Mouse (Mus musculus) right cerebral cortex, postnatal 36 days (tissue): ENCODE results near the gene Platr17.
A peak's percentile ranks its signal among the peaks of the same experiment; 100 is the strongest.
"Not testable (repeated sequence)": the region's sequence is repeated elsewhere in the genome, so short reads cannot be mapped to it uniquely, and the experiment has no call there.

Experiments used
- DNase-seq, 2 experiments: peaks; one replicate each; pipeline ENCODE4 v3.0.0; 2022; ENCODE audit warnings: low spot score in 2 of 2, mixed read lengths in 1 of 2

The Platr17 gene

GRCm38 (mm10) chr17:33904835-33905234 is at the start of gene Platr17:
Gene Platr17 (plus strand): TSS chr17:33905135.
- not testable (repeated sequence) for DNase-seq

GRCm38 (mm10) chr17:33857816-33858215 is 47.1 kb upstream of the Platr17 start:
- DNase-seq = no peak

- DNase-seq = peak; percentile 80 to 93
These were observed 39.5 kb upstream of the Platr17 start for GRCm38 (mm10) chr17:33865330-33866030.

DNA sequence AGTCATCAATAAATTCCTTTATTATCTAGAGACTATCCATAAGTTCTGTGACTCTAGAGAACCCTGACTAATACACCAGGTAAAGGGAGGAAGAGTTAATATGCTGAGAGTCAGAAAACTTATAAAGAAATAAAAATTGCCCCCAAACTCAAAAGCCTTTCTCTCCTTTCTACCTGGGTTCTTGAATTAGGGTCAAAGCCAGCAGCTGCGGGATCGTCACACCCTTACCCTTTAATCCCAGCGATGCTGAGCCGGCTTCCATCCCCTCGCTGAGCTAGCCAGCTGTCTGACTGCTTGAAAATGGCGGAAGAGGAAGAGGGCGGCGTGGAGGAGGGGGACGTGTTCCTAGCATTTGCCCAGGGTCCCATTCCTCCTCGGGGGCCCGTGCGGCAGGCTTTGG is 31.4 kb upstream of the Platr17 start, which contains the start of gene Gm7029:
Gm7029 (plus strand) TSS at position 301 of the 400 bp plus-strand sequence.
- DNase-seq = not testable (repeated sequence)

DNA sequence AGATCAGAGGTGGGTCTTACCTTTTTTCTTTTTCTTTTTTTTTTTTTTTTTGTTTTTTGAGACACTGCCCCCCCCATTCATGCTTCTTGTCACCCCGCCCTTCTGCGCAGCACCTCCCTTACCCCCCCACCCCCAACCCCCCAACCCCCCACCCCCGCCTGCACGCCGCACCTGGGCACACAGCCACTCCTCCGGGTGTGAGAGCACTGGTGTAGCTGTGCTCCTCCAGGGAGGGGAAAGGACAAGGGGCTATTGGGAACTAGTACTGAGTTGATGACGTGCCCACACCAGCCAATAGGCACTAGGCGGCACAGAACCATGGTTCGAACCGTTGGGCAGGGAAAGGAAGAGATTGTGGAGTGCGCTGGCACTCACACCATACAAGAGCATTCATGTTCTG is 30.5 kb upstream of the Platr17 start:
- no peak for DNase-seq

DNA sequence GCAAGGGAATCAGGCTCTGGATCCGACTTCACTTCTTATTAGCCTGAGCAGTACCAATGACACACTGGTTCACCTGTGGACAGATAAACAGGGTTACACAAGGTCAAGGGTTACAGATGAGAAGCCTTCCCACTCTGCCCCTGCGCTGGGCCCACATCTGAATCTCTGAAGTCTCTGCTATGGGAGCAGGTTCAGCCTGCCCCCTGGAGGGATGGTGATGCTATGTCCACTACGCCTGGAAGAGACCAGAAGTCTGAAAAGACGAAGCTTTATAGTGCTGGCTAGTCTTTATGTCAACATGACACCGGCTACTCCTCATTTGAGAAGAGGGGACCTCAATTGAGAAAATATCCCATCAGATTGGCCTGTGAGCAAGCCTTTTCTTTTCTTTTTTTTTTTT is 29.1 kb upstream of the Platr17 start:
- DNase-seq = not testable (repeated sequence)

DNA sequence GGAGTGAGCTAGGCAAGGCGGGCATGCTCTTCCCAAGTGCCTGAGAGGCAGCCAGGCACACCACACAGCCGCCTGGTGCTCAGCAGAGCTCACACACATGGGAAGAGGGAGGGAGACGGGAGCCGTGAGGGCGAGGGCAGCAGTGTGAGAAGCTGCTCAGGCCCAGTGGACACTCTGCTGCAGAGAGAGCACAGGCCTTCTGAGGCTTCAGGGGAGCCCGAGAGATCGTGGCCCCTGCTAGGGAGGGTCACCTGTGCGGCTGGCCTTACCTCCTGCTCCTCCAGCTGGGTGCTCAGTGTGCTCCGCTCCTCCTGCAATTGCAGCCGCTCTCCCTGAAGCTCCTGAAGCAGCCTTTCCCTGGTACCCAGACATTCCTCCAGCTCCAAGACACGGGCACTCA is 20.6 kb upstream of the Platr17 start:
- DNase-seq = not testable (repeated sequence)

DNA sequence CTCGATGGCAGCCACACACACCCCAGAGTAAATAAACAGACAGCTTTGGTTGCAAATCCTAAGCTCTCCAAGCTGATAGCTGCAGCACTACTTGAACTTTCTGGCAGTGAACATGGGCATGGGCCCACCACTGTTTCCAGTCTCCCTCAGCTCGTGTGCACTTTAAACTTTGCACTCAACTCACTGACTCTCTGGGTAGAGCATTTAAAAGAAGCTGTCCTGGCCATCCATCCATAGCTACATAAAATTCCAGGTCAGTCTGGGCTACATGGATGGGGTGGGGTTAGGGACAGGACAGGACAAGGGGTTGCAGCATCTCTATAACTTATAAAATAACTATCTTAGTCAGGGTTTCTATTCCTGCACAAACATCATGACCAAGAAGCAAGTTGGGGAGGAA is 17.1 kb upstream of the Platr17 start:
- DNase-seq = not testable (repeated sequence)

GRCm38 (mm10) chr17:33888230-33888629 is 16.7 kb upstream of the Platr17 start:
- DNase-seq = not testable (repeated sequence)

DNA sequence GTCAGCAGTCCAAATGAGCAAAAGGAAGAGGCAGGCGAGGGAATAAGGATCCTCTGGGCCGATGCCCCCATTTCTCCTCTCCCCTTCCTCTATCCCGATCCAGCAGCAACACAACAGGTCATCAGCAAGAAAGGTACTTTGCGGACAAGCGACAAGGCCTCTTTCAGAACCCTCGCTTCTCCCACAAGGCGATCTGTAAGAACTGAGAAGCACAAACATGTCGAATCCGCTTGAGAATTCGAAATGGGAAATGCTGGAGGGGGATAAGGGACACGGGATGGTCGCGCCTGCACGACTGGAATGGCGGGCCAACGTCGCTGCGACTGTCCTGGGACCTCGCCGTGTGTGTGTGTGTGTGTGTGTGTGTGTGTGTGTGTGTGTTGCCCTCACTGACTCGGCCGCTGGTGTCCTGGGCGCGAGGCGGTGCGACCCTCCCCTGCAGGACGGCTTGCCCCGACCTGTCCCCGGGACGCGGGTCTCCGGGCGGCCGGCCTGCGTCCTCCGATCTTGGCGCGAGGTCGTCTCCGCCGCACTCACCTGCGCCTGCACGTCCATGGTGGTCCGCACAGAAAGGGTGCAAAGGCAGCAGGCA is 14.9 kb upstream of the Platr17 start:
- DNase-seq = not testable (repeated sequence)

- DNase-seq = peak; percentile 99 to 100
These were observed 14.3 kb upstream of the Platr17 start, which contains the start of gene Kifc1 for GRCm38 (mm10) chr17:33890533-33891059. Gene Kifc1 (minus strand): TSS chr17:33890661.

DNA sequence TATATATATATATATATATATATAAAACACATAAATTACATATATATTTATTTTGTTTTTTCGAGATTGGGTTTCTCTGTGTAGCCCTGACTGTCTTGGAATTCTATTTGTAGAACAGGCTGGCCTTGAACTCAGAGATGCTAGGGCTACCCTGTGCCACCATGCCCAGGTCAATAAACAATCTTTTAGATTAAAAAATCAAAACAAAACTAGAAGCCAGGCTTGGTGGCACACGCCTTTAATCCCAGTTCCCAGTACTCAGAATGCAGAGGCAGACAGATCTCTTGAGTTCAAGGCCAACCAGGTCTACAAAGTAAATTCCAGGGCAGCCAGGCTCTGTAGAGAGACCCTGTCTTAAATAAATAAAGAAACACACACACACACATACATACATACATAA is 13.6 kb upstream of the Platr17 start:
- no peak for DNase-seq

GRCm38 (mm10) chr17:33891892-33892291 is 13.0 kb upstream of the Platr17 start:
- not testable (repeated sequence) for DNase-seq

DNA sequence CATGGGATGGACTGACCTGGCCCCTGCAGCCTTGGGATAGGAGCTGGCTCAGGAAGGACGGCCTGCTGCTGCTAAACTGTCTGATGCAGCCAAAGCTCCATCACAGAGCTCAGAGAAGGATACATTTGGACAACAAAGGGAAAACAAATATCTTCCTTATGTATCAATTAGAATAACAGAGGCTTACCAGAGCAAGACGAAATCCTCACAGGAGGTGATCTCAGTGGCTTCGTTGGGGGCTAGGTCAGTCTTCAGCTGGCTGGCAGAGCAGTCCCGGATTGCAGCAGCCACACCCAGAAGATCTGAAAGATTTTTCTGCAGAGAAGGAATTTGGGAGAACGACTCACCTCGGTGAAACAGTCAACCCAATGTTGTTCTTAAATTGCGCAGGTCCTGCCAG is 12.5 kb upstream of the Platr17 start:
- DNase-seq = no peak

GRCm38 (mm10) chr17:33893011-33893410 is 11.9 kb upstream of the Platr17 start:
- DNase-seq = not testable (repeated sequence)

- DNase-seq = no peak
These were observed 7.7 kb upstream of the Platr17 start for GRCm38 (mm10) chr17:33897114-33897794.

DNA sequence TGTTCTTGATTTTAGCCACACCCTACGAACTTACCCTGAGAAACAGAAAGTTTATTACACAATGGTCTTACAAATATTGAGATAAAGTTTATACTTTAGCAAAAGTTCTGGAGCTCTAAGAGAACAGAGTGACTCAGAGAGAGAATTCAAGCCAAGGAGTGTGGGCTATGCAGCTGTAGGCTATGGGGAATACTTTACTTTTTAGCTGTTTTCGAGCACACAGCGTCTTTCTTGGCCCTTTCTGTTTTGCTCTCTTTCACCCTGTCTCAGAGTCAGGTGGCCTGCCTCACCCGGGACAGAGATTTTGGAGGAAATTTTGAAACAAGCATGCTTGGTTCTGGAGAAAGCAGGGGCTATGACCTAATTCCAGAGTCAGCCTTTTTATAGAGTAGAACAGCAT is 6.7 kb upstream of the Platr17 start:
- not testable (repeated sequence) for DNase-seq

- no peak for DNase-seq
These were observed 5.3 kb upstream of the Platr17 start for GRCm38 (mm10) chr17:33899642-33900041.

DNA sequence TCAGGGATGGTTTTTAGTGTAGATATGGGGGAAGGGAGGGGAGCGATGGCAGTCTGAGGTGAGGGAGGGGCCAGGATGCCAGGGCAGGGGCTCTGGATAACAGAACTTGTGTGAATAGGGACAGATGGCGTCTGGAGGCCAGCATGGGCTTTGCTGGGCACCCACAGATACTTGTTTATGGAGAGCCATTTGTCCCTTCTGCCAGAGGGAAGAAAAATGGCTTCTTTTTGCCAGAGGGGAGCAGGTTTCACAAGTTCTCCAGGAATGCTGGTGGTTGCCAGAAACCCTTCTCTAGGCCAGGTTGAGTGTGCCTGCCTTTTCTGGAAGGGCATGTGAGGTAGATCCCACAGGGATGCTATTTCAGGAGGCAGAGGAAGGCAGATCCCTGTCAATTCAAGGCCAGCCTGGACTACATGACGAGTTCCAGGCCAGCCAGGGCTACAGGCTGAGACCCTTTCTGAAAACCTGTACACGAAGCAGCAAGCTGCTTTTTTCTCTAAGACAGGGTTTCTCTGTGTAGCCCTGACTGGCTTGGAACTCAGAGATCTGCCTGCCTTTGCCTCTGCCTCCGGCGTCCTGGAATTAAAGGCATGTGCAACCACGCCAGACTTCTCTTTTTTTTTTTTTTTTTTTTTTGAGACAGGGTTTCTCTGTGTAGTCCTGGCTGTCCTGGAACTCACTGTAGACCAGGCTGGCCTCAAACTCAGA is 4.5 kb upstream of the Platr17 start:
- no peak for DNase-seq

- no peak for DNase-seq
These were observed 4.0 kb upstream of the Platr17 start for GRCm38 (mm10) chr17:33900989-33901314.

GRCm38 (mm10) chr17:33901653-33902052 is 3.3 kb upstream of the Platr17 start:
- no peak for DNase-seq

DNA sequence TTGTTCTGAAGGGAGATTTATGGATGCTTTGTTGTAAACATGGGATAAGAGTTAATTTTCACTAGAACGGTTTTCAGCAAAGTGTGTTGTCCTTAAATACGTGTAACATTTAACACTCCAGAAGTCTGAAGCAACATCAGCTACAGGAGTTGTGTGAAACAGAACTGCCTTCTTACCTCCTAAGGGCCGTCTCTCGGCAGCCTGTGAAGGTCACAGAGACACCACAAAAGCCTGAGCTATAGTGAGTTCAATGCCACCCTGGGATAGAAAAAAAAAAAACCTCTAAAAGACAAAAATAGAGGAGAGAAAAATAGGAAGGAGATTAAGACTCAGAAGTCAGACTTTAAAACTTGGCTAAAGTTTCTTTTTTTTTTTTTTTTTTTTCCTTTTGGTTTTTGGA is 2.9 kb upstream of the Platr17 start:
- DNase-seq = no peak
